Mouse (Mus musculus) ES-Bruce4 (cell line): ENCODE data around the gene Rab1b. TPM values are rescaled to one million over a fixed set of nuclear protein-coding genes. Genes with fewer than 3 reads are reported as not detected.

Experiments used
- H3K27ac ChIP-seq: 2 replicates; pipeline ENCODE4 v1.5.1; 2012; ENCODE audit warnings: low read length, inconsistent platforms; ENCODE audit not compliant: insufficient read depth
- H3K27me3 ChIP-seq: 2 replicates; pipeline ENCODE4 v1.6.1; 2012; ENCODE audit warnings: mild to moderate bottlenecking, low read length, inconsistent platforms; ENCODE audit not compliant: control insufficient read depth, poor library complexity, insufficient read depth, severe bottlenecking
- H3K36me3 ChIP-seq: 2 replicates; pipeline ENCODE4 v1.6.1; 2012; ENCODE audit warnings: inconsistent platforms, mild to moderate bottlenecking, low read length, moderate library complexity; ENCODE audit not compliant: control insufficient read depth, poor library complexity, insufficient read depth, severe bottlenecking
- H3K4me1 ChIP-seq: one replicate; pipeline ENCODE4 v1.8.1; 2011; ENCODE audit warnings: low read length; ENCODE audit not compliant: control insufficient read depth, insufficient read depth
- H3K4me3 ChIP-seq: 2 replicates; pipeline ENCODE4 v1.5.1; 2011; ENCODE audit warnings: low read depth, mild to moderate bottlenecking, low read length
- H3K9ac ChIP-seq: 2 replicates; pipeline ENCODE4 v1.6.1; 2012; ENCODE audit warnings: low read depth, mild to moderate bottlenecking, inconsistent platforms; ENCODE audit not compliant: poor library complexity, severe bottlenecking
- H3K9me3 ChIP-seq: replicated peaks from 2 replicates; pipeline ENCODE4 v1.6.1; 2012; ENCODE audit warnings: mild to moderate bottlenecking, low read length, inconsistent platforms; ENCODE audit not compliant: control insufficient read depth, poor library complexity, insufficient read depth, severe bottlenecking
- CTCF ChIP-seq: IDR thresholded peaks from one replicate; pipeline ENCODE4 v1.8.1; 2011; ENCODE audit warnings: low read depth, low read length
- EP300 ChIP-seq: IDR thresholded peaks from 2 replicates; pipeline ENCODE4 v1.6.1; 2011; ENCODE audit warnings: low read depth, low read length; ENCODE audit not compliant: insufficient read depth
- POLR2A ChIP-seq: IDR thresholded peaks from one replicate; pipeline ENCODE4 v1.8.1; 2011; ENCODE audit warnings: low read length; ENCODE audit not compliant: insufficient read depth
- polyA plus RNA-seq: library from polyadenylated mRNA; stranded (reverse); fragments of >200 nt; gene quantifications from 2 replicates; pipeline ENCODE4 v1.2.4, GENCODE M21; 2011; ENCODE audit warnings: low read depth; ENCODE audit not compliant: missing spikeins, insufficient read depth, insufficient read length

The Rab1b gene
- polyA plus RNA-seq, 1 experiment = 70.5 TPM

DNA sequence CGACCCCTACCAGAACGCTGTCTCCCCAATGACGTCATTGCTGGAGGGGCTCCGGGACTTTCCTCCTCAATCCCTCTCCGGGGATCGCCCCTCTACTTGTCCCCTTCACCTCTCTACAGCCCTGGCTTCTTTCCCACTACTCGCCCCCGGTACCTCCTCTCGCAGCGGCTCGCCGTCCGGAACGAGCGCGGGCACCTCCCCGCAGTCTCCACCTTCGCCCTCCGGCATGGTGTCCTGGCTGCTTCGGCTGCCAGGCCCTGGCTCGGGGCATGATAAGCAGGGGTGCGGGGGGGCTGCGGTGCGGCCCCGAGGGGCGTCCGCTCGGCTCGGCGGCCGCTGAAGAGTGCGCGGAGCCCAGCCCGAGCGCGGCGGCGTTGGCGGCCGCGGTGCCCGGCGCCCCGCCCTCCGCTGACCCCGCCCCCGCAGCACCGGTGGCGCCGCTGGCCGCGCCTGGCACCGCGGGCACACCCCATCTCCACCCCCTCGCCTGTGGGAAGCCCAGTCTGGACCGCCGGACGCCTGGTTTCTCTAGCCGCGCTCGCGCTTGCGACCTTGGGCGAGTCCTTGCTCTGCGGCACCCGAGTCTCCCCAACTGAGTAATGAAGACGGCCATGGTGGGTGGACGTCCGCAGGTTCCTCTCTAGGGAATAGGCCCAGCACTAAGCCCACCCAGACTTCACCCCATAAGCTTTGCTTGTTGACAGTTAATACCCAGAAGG is 21.6 kb downstream of the Rab1b start, which contains the start of gene Tmem151a:
Gene Tmem151a (minus strand): TSS at position 387 of the 719 bp plus-strand sequence.
- Histone ChIP-seq H3K27me3 (no peaks in the 10 kb centered on the region), H3K36me3 (no peaks in the 10 kb centered on the region), H3K27ac (no peak within 1 kb of the TSS), H3K9ac (peak within 1 kb of the TSS; percentile 58), H3K4me3 (peak within 1 kb of the TSS; percentile 73), H3K9me3 (no peaks in the 10 kb centered on the region), H3K4me1 (no peaks in the 10 kb centered on the region)
- TF ChIP-seq CTCF = no peak

DNA sequence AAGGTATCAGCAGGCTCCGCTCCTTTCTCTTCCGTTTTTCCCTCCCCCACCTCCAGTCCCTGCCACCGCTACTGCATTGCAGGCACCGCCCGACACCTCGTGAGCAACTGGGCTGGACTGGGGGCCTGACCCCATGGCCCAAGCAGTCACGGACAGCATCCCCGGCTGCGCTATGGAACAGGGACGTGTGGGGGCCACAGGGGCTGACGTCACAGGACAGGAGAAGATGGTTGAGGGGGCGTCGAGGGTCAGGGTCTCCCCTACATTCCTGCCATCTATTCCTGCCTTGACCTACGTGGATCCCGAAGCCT is 22.1 kb downstream of the Rab1b start:
- H3K9me3 ChIP-seq = no peaks in the 10 kb centered on the region
- no peaks in the 10 kb centered on the region for H3K36me3 ChIP-seq
- H3K4me1 ChIP-seq = no peaks in the 10 kb centered on the region
- TF ChIP-seq CTCF = no peak
- no peak for TF ChIP-seq EP300
- TF ChIP-seq POLR2A = no peak
- no peaks in the 10 kb centered on the region for H3K27me3 ChIP-seq
- no peak overlapping the region for H3K27ac ChIP-seq
- peak overlapping the region; percentile 58 for H3K9ac ChIP-seq
- peak overlapping the region; percentile 68 for H3K4me3 ChIP-seq

DNA sequence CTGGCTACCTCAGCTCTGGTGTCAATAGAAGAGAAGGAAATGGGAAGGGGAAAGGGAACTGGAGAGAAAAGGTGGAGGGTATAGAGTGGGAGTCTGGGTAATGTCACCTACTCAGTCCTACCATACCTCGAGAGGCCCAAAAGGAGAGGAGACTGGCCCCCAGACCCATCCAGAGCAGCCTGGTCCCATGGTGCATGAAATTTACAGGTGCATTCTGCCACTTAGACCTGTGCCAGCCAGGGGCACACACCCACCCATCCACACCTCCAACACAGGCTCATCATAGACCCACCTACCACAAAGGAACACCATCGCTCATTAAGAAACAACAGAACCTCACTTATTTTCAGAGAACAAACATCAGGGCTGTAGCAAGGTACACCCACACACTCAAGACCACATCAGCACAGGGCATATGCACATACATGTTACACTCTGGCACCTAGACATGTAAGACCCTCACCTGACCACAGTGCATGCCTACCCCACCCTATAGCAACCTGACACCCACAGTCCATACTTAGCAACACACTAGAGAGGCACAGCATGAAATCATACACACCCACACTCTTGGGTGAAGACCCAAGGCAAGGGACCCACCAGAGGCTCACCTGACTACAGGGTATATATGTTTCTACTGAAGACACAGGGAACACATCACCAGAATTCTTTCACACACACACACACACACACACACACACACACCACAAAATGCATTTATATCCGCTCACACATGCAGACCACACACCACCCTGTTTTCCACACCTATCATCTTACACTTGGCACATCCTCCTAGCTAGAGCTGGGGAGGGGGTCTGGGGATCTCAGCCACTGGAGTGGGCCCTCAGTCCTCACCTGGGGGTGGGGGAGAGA is 22.7 kb downstream of the Rab1b start:
- Histone ChIP-seq H3K27ac (no peak overlapping the region), H3K36me3 (no peaks in the 10 kb centered on the region), H3K9ac (no peak overlapping the region), H3K27me3 (no peaks in the 10 kb centered on the region), H3K9me3 (no peaks in the 10 kb centered on the region), H3K4me3 (peak overlapping the region; percentile 68), H3K4me1 (no peaks in the 10 kb centered on the region)
- TF ChIP-seq CTCF (no peak), POLR2A (no peak), EP300 (no peak)

DNA sequence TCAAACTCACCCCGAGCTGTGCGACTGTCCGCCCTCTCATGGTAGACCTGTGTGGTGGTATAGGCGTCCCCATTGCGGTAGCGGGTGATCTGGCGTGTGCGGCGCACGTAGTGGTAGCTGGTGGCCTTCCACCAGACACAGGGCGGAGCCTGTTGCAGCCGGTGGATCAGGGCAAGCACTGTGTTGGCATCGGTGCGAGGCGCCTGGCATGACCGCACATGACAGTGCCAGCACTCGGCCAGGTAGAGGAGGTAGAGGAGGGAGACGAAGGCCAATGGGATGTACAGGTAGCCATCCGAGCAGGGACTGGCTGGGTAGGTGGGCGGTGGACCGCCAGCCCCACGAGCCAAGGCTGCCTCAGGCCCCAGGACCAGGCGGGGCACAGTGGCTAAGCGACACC is 24.3 kb downstream of the Rab1b start:
- Histone ChIP-seq H3K4me3 (peak overlapping the region; percentile 33), H3K9me3 (no peaks in the 10 kb centered on the region), H3K9ac (no peak overlapping the region), H3K36me3 (no peaks in the 10 kb centered on the region), H3K27me3 (no peaks in the 10 kb centered on the region), H3K27ac (no peak overlapping the region), H3K4me1 (no peaks in the 10 kb centered on the region)
- TF ChIP-seq CTCF = no peak
- no peak for TF ChIP-seq EP300
- TF ChIP-seq POLR2A = no peak

DNA sequence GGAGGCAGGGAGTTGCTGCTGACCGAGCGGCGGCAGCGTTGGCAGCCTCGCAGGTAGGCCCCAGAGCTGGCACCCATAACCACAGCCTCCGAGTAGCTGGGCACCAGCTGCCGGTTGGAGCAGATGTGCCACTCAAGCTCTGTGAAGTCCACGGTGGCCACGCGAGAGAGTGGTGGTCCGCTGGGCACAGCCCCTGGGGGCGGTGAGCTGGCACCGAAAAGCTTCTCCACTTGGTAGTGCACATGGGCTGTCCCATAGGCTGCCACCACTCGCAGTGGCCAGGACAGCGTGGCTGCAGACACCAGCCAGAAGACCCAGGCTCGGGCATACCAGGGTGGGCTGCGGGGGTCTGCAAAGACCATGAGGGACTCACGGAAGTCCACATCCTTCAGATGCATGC is 24.9 kb downstream of the Rab1b start:
- Histone ChIP-seq H3K9ac (no peak overlapping the region), H3K27ac (no peak overlapping the region), H3K27me3 (no peaks in the 10 kb centered on the region), H3K36me3 (no peaks in the 10 kb centered on the region), H3K4me3 (peak overlapping the region; percentile 33), H3K4me1 (no peaks in the 10 kb centered on the region), H3K9me3 (no peaks in the 10 kb centered on the region)
- TF ChIP-seq EP300 = no peak
- TF ChIP-seq POLR2A = no peak
- no peak for TF ChIP-seq CTCF

DNA sequence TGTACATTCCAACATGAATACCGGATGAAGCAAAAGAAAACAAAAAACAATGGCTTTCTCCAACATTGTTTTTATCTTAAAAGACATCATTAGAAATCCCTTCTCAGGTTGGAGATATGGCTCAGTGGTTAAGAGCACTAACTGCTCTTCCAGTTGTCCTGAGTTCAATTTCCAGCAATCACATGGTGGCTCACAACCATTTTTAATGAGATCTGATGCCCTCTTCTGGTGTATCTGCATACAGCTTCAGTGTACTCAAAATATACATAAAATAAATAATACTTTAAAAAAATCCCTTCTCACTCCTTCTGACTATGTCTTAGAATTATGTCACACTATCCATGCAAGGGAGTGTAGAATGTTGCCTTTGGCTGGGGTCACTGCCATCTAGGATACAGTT is 27.6 kb downstream of the Rab1b start:
- Histone ChIP-seq H3K27me3 (no peaks in the 10 kb centered on the region), H3K36me3 (no peaks in the 10 kb centered on the region), H3K4me1 (no peaks in the 10 kb centered on the region), H3K9me3 (no peaks in the 10 kb centered on the region), H3K9ac (no peak overlapping the region), H3K4me3 (no peak overlapping the region), H3K27ac (no peak overlapping the region)
- TF ChIP-seq CTCF (no peak), POLR2A (no peak), EP300 (no peak)
